Mouse (Mus musculus): ENCODE measurements around the gene Pja2. TPM values are rescaled to one million over a fixed set of nuclear protein-coding genes. Genes with fewer than 3 reads are reported as not detected.

Gene Pja2
- polyA plus RNA-seq (2015; fragmentation: Illumina TruSeq; extraction: RNeasy Lipid Tissue Mini Kit (QIAGEN cat#74804); ENCODE audit: insufficient read depth, low replicate concordance) = 45.5 TPM

DNA sequence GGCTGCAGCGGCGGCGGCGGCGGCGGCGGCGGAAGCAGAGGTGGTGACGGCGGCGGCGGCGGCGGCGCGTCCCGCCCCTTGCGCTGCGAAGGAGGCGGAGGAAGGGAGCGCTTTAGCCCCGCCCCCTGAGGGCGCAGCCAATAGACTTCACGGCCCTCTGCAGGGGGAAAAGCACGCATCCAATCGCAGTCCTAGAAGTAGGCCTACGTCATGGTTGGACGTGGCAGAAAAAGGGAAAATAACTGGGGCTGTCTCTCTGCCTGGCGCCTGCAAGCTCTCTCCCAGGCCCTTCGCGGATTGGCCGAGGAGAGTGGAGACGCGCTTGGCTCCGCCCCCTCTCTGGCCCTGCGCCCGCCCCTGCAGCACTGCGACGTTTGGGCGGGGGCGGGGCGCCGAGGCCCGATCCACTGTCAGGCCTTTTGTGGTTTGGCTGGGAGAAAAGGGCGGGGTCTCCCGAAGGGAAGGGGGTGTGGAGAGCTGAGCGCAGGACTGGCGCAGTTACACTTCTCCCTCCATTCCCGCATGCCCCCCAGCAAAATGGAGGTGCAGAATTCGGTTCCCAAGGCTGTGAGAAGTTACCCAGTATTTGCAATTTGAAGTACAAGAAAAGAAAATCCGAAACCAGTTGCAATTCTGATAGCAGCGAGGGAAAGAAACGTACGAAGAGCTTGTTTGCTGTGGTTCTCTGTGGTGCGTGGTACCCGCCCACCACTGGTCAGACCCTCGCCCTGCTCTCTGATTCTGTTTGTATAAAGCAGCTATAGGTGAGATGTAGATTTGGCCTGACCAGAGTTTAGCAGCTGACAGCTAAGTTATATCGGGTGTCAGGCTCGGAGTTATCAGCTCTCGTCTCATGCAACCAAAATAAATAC is at the start of gene Pja2:
Pja2 (minus strand) TSS at position 19 of the 872 bp plus-strand sequence.

